In the genomic region with DNA sequence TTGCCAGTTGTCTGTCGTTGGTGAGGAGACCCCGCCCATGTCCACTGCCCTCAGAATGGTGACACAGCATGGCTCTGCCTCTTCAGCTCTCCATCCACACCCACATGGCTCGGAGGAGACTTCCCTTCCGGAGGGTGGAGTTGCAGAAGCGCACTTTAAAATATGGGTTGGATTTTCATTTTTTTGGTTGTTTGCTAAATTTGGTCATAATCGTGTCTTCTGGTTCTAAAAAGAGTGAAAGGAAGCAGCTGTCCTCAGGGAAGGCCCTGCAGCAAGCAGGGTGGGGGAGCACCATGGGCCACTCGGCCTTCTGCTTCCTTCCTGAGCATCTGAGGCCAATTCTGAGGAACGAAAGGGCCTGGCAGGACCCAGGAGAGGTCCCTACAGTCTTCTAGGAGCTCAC, we compare ENCODE assay signal across 10 mouse cellular contexts. TPM values are rescaled to one million over a fixed set of nuclear protein-coding genes. Genes with fewer than 3 reads are reported as not detected.
DNase-seq lines count a peak whose midpoint lies in the region; ATAC-seq and TF ChIP-seq lines count a peak whose summit lies in the region.
"Had no signal": no experiment of that assay in that cellular context is flagged by ENCODE, and none has a peak within 500 bp of the region (broad histone marks: within the 10 kb centered on the region; RNA-seq: fewer than 3 reads in every experiment).

No protein-coding gene starts in this region.

- H3K36me3 ChIP-seq in heart, embryonic 11.5 days (ENCODE audit: control insufficient read depth, insufficient read depth, low read length) = no peaks in the 10 kb centered on the region
- H3K36me3 ChIP-seq in embryonic facial prominence, embryonic 10.5 days (replicated peaks) = no peaks in the 10 kb centered on the region
- no peaks in the 10 kb centered on the region for H3K36me3 ChIP-seq in hindbrain, embryonic 14.5 days (replicated peaks; ENCODE audit: control insufficient read depth, insufficient read depth)
- H3K36me3 ChIP-seq in forebrain, embryonic 16.5 days (ENCODE audit: control insufficient read depth, insufficient read depth) = no peaks in the 10 kb centered on the region
- no peaks in the 10 kb centered on the region for H3K36me3 ChIP-seq in midbrain, postnatal 0 days (ENCODE audit: insufficient read depth, low read length)
- H3K36me3 ChIP-seq: neural tube, embryonic 13.5 days had no signal

- WGBS in heart, embryonic 11.5 days (ENCODE audit: insufficient replicate concordance) = 75% methylated on average over 8 of the region's 8 CpGs
- 83% methylated on average over 8 of the region's 8 CpGs for WGBS in embryonic facial prominence, embryonic 10.5 days
- 85% methylated on average over 8 of the region's 8 CpGs for WGBS in hindbrain, embryonic 14.5 days
- WGBS in forebrain, embryonic 16.5 days = 88% methylated on average over 8 of the region's 8 CpGs
- 87% methylated on average over 8 of the region's 8 CpGs for WGBS in midbrain, postnatal 0 days

- no peak overlapping the region for H3K9ac ChIP-seq in heart, embryonic 11.5 days (ENCODE audit: low read depth, low read length)
- H3K9ac ChIP-seq in hindbrain, embryonic 14.5 days = no peak overlapping the region
- H3K9ac ChIP-seq in forebrain, embryonic 16.5 days (replicated peaks; ENCODE audit: low read depth, low read length) = no peak overlapping the region
- H3K9ac ChIP-seq in midbrain, postnatal 0 days (replicated peaks; ENCODE audit: low read length, poor library complexity, severe bottlenecking) = no peak overlapping the region
- H3K9ac ChIP-seq: neural tube, embryonic 13.5 days had no signal

- no peak for TF ChIP-seq CTCF in midbrain, postnatal 0 days (IDR thresholded peaks at IDR 0.05)

- no peak overlapping the region for H3K27ac ChIP-seq in heart, embryonic 11.5 days (ENCODE audit: low read depth, low read length)
- peak overlapping the region; percentile 16; the same call in 1 of the 2 replicates for H3K27ac ChIP-seq in embryonic facial prominence, embryonic 10.5 days (replicated peaks)
- no peak overlapping the region for H3K27ac ChIP-seq in hindbrain, embryonic 14.5 days
- no peak overlapping the region for H3K27ac ChIP-seq in forebrain, embryonic 16.5 days (ENCODE audit: low read length)
- H3K27ac ChIP-seq in midbrain, postnatal 0 days (ENCODE audit: low read depth, low read length) = no peak overlapping the region
- H3K27ac ChIP-seq: neural tube, embryonic 13.5 days had no signal

- no peak overlapping the region for H3K4me3 ChIP-seq in heart, embryonic 11.5 days (ENCODE audit: low read depth, low read length)
- no peak overlapping the region for H3K4me3 ChIP-seq in embryonic facial prominence, embryonic 10.5 days
- no peak overlapping the region for H3K4me3 ChIP-seq in hindbrain, embryonic 14.5 days (replicated peaks; ENCODE audit: low read length)
- H3K4me3 ChIP-seq in forebrain, embryonic 16.5 days (replicated peaks; ENCODE audit: low read length) = no peak overlapping the region
- H3K4me3 ChIP-seq in midbrain, postnatal 0 days (ENCODE audit: low read depth, low read length) = no peak overlapping the region
- H3K4me3 ChIP-seq: neural tube, embryonic 13.5 days had no signal

- no peak overlapping the region for H3K4me2 ChIP-seq in heart, embryonic 11.5 days
- H3K4me2 ChIP-seq in hindbrain, embryonic 14.5 days (replicated peaks) = no peak overlapping the region
- H3K4me2 ChIP-seq in forebrain, embryonic 16.5 days (ENCODE audit: low read length) = no peak overlapping the region
- no peak overlapping the region for H3K4me2 ChIP-seq in midbrain, postnatal 0 days (ENCODE audit: low read depth, low read length, poor library complexity, severe bottlenecking)
- H3K4me2 ChIP-seq: neural tube, embryonic 13.5 days had no signal

- 0 out of 2 replicates have a peak, but pooled peaks cover 3% of the 10 kb centered on the region for H3K27me3 ChIP-seq in heart, embryonic 11.5 days (ENCODE audit: control insufficient read depth, insufficient read depth, low read length)
- H3K27me3 ChIP-seq in embryonic facial prominence, embryonic 10.5 days (replicated peaks; ENCODE audit: low read depth, poor library complexity, severe bottlenecking) = no peaks in the 10 kb centered on the region; the same call in 1 of the 2 replicates
- no peaks in the 10 kb centered on the region for H3K27me3 ChIP-seq in hindbrain, embryonic 14.5 days (ENCODE audit: control insufficient read depth, insufficient read depth, low read length)
- H3K27me3 ChIP-seq in forebrain, embryonic 16.5 days (replicated peaks; ENCODE audit: control insufficient read depth, insufficient read depth, low read length) = no peaks in the 10 kb centered on the region
- H3K27me3 ChIP-seq in midbrain, postnatal 0 days (ENCODE audit: insufficient read depth, low read length) = no peaks in the 10 kb centered on the region
- H3K27me3 ChIP-seq: neural tube, embryonic 13.5 days had no signal

- no peaks in the 10 kb centered on the region; the same call in 1 of the 2 replicates for H3K4me1 ChIP-seq in heart, embryonic 11.5 days (ENCODE audit: control insufficient read depth, insufficient read depth, low read length)
- peaks cover 49% of the 10 kb centered on the region for H3K4me1 ChIP-seq in embryonic facial prominence, embryonic 10.5 days
- H3K4me1 ChIP-seq in hindbrain, embryonic 14.5 days (replicated peaks; ENCODE audit: control insufficient read depth, insufficient read depth, low read length) = 0 out of 2 replicates have a peak, but pooled peaks cover 7% of the 10 kb centered on the region
- no peaks in the 10 kb centered on the region for H3K4me1 ChIP-seq in forebrain, embryonic 16.5 days (replicated peaks; ENCODE audit: control insufficient read depth, insufficient read depth, low read length)
- H3K4me1 ChIP-seq in midbrain, postnatal 0 days (ENCODE audit: insufficient read depth, low read length) = no peaks in the 10 kb centered on the region

- DNase-seq in heart, adult 18-20 months = peak; percentile 60 to 85
- no peak for DNase-seq in embryonic facial prominence, embryonic 10.5 days (ENCODE audit: low spot score)
- no peak for DNase-seq in hindbrain, embryonic 14.5 days (ENCODE audit: low spot score)
- DNase-seq in midbrain, postnatal 0 days (ENCODE audit: low spot score) = no peak

- no peak for ATAC-seq in heart, embryonic 11.5 days (replicated peaks; ENCODE audit: insufficient number of reproducible peaks, low FRiP score, low TSS enrichment)
- ATAC-seq in hematopoietic stem cell, adult 5-6 weeks (replicated peaks in 1 of 2; ENCODE audit: insufficient read depth in 1 of 2, low FRiP score in 2 of 2, low TSS enrichment in 1 of 2, low read depth in 1 of 2, poor library complexity in 2 of 2, severe bottlenecking in 2 of 2) = peak; percentile 25 to 56; a peak in 2 of 4 replicates
- peak; percentile 72 for ATAC-seq in megakaryocyte, adult 5-6 weeks (ENCODE audit: poor library complexity, severe bottlenecking)
- no peak for ATAC-seq in hindbrain, embryonic 14.5 days (ENCODE audit: low FRiP score)
- no peak for ATAC-seq in forebrain, embryonic 16.5 days
- no peak for ATAC-seq in midbrain, postnatal 0 days (ENCODE audit: low FRiP score)
- ATAC-seq: activated CD4-positive, CD25-positive, alpha-beta regulatory T cell, adult 4 months had no signal

- H3K9me3 ChIP-seq in heart, embryonic 11.5 days (replicated peaks; ENCODE audit: control insufficient read depth, low read length) = no peaks in the 10 kb centered on the region
- H3K9me3 ChIP-seq in embryonic facial prominence, embryonic 10.5 days = no peaks in the 10 kb centered on the region
- H3K9me3 ChIP-seq in hindbrain, embryonic 14.5 days (ENCODE audit: control insufficient read depth, low read length) = no peaks in the 10 kb centered on the region
- H3K9me3 ChIP-seq in forebrain, embryonic 16.5 days (ENCODE audit: control insufficient read depth, low read length) = no peaks in the 10 kb centered on the region
- no peaks in the 10 kb centered on the region for H3K9me3 ChIP-seq in midbrain, postnatal 0 days (ENCODE audit: low read length)
- H3K9me3 ChIP-seq: neural tube, embryonic 13.5 days had no signal

RNA-seq across cellular contexts. Expression of gene Galnt12, which starts 45.0 kb away (rescaled TPM):
- total RNA-seq in heart, adult 18-20 months (2021) = under 1 TPM; 0.30 to 0.57 TPM
- 0.89 and 1.5 TPM in 2 replicates for polyA plus RNA-seq in heart, embryonic 11.5 days (2014; fragmentation: Nextera tagmentation; extraction: Ambion mirVana)
- polyA plus RNA-seq in embryonic facial prominence, embryonic 10.5 days (2016; fragmentation: Nextera tagmentation; extraction: Ambion mirVana) = 3.1 and 3.4 TPM in 2 replicates
- total RNA-seq in hematopoietic stem cell, adult 5-6 weeks (2017) = 12.7 and 17.6 TPM in 2 replicates
- 0.84 and 1.5 TPM in 2 replicates for total RNA-seq in megakaryocyte, adult 5-6 weeks (2015)
- total RNA-seq in megakaryocyte, adult 5-6 weeks (2017) = 2.7 and 3.0 TPM in 2 replicates
- polyA plus RNA-seq in hindbrain, embryonic 14.5 days (2014; fragmentation: Nextera tagmentation; extraction: Ambion mirVana) = 1.2 TPM in 2 replicates
- polyA plus RNA-seq in forebrain, embryonic 16.5 days (2015; fragmentation: Nextera tagmentation; extraction: Ambion mirVana) = 0.50 and 0.85 TPM in 2 replicates
- 0.82 and 2.0 TPM in 2 replicates for total RNA-seq in midbrain, postnatal 0 days (2014; rRNA removed)
- polyA plus RNA-seq in midbrain, postnatal 0 days (2015; fragmentation: Nextera tagmentation; extraction: Ambion mirVana) = 1.1 and 1.6 TPM in 2 replicates

Comparison
In these comparisons a context has a peak if more than half of its experiments do, and no peak if none do; other contexts are left out.
1. DNase-seq: peak in heart, adult 18-20 months (2 of 2); none in embryonic facial prominence, embryonic 10.5 days (single experiment), hindbrain, embryonic 14.5 days (single experiment) and midbrain, postnatal 0 days (single experiment).
2. ATAC-seq: peak in hematopoietic stem cell, adult 5-6 weeks (2 of 2) and megakaryocyte, adult 5-6 weeks (single experiment); none in heart, embryonic 11.5 days (single experiment), hindbrain, embryonic 14.5 days (single experiment), forebrain, embryonic 16.5 days (single experiment) and midbrain, postnatal 0 days (single experiment).